Mouse (Mus musculus) CH12.LX (cell line): ENCODE results near the gene Zfp946. TPM values are rescaled to one million over a fixed set of nuclear protein-coding genes. Genes with fewer than 3 reads are reported as not detected.
A peak's percentile ranks its signal among the peaks of the same experiment; 100 is the strongest.

Source experiments
- DNase-seq: peaks from one replicate; pipeline ENCODE4 v3.0.0-alpha.2; 2013; ENCODE audit errors: extremely low read depth
- H3K27ac ChIP-seq: 2 replicates; pipeline ENCODE4 v1.5.1; 2012; ENCODE audit warnings: low read depth, mild to moderate bottlenecking, control low read depth, moderate library complexity; ENCODE audit not compliant: insufficient read depth
- H3K27me3 ChIP-seq: replicated peaks from 2 replicates; pipeline ENCODE3; 2012; ENCODE audit warnings: inconsistent platforms
- H3K36me3 ChIP-seq, 2 experiments: replicated peaks in 1 of 2; 2 replicates each; pipeline versions ENCODE3 to v1.6.1; 2012; ENCODE audit warnings: inconsistent platforms in 1 of 2, low read length in 1 of 2, mild to moderate bottlenecking in 1 of 2, mixed read lengths in 1 of 2, moderate library complexity in 1 of 2; ENCODE audit not compliant: control insufficient read depth in 1 of 2, insufficient read depth in 1 of 2
- H3K4me1 ChIP-seq, 2 experiments: 2 replicates each; pipeline ENCODE4 v1.6.1; 2012; ENCODE audit warnings: inconsistent platforms in 1 of 2, moderate library complexity in 1 of 2; ENCODE audit not compliant: insufficient read depth in 2 of 2, control insufficient read depth in 1 of 2
- H3K4me2 ChIP-seq: 2 replicates; pipeline ENCODE4 v1.6.1; 2012; ENCODE audit warnings: low read depth, mild to moderate bottlenecking, control low read depth; ENCODE audit not compliant: poor library complexity, insufficient read depth, severe bottlenecking
- H3K4me3 ChIP-seq, 3 experiments: fragments of 150-350 bp in 1 of 3; sonication (generic) in 1 of 3; replicated peaks in 1 of 3; 2 replicates each; pipeline versions ENCODE3 to v1.5.1; 2011 to 2012; ENCODE audit warnings: low read depth in 2 of 3, low read length in 2 of 3, mild to moderate bottlenecking in 2 of 3, moderate library complexity in 2 of 3, control low read depth in 1 of 3, improper control_type of control experiment in 1 of 3, inconsistent platforms in 1 of 3, mixed read lengths in 1 of 3; ENCODE audit not compliant: poor library complexity in 1 of 3
- H3K79me2 ChIP-seq: replicated peaks from 2 replicates; pipeline ENCODE4 v1.6.1; 2012; ENCODE audit warnings: mild to moderate bottlenecking, moderate library complexity; ENCODE audit not compliant: control insufficient read depth, poor library complexity, insufficient read depth, severe bottlenecking; ENCODE audit errors: extremely low read depth
- H3K9ac ChIP-seq: 2 replicates; pipeline ENCODE4 v1.6.1; 2012; ENCODE audit warnings: low read depth, mild to moderate bottlenecking, control low read depth, moderate library complexity; ENCODE audit not compliant: insufficient read depth
- H3K9me3 ChIP-seq: replicated peaks from 2 replicates; pipeline ENCODE3; 2012; ENCODE audit warnings: low read length, inconsistent platforms, mixed read lengths
- CTCF ChIP-seq, 2 experiments: IDR thresholded peaks in 1 of 2; conservative IDR thresholded peaks in 1 of 2; 2 replicates each; pipeline ENCODE4 v1.5.1; 2011 to 2012; ENCODE audit warnings: low read depth in 2 of 2, low read length in 2 of 2, improper control_type of control experiment in 1 of 2, inconsistent platforms in 1 of 2, mild to moderate bottlenecking in 1 of 2, moderate library complexity in 1 of 2
- E2F4 ChIP-seq: IDR thresholded peaks from 2 replicates; pipeline ENCODE4 v1.6.1; 2011; ENCODE audit warnings: low read depth, low read length, improper control_type of control experiment; ENCODE audit not compliant: insufficient replicate concordance
- ELF1 ChIP-seq: IDR thresholded peaks from 2 replicates; pipeline ENCODE4 v1.6.1; 2014; ENCODE audit warnings: low read depth, mild to moderate bottlenecking, inconsistent platforms, low read length, improper control_type of control experiment
- EP300 ChIP-seq: IDR thresholded peaks from 2 replicates; pipeline ENCODE4 v1.6.1; 2011; ENCODE audit warnings: low read length, improper control_type of control experiment
- ETS1 ChIP-seq: conservative IDR thresholded peaks from 2 replicates; pipeline ENCODE4 v1.6.1; 2012; ENCODE audit warnings: low read depth, mild to moderate bottlenecking, inconsistent platforms, low read length, improper control_type of control experiment, moderate library complexity
- GABPA ChIP-seq: IDR thresholded peaks from 2 replicates; pipeline ENCODE4 v1.6.1; 2012; ENCODE audit warnings: low read depth, low read length, improper control_type of control experiment, inconsistent platforms; ENCODE audit not compliant: insufficient replicate concordance
- HCFC1 ChIP-seq: IDR thresholded peaks from 2 replicates; pipeline ENCODE4 v1.6.1; 2012; ENCODE audit warnings: low read depth, mild to moderate bottlenecking, inconsistent platforms, low read length, improper control_type of control experiment
- IRF4 ChIP-seq: IDR thresholded peaks from 2 replicates; pipeline ENCODE4 v1.6.1; 2014; ENCODE audit warnings: low read depth, mild to moderate bottlenecking, inconsistent platforms, low read length, improper control_type of control experiment
- JUN ChIP-seq: IDR thresholded peaks from 2 replicates; pipeline ENCODE4 v1.6.1; 2011; ENCODE audit warnings: low read depth, mild to moderate bottlenecking, low read length, improper control_type of control experiment, moderate library complexity; ENCODE audit not compliant: insufficient read depth
- KAT2A ChIP-seq: IDR thresholded peaks from 2 replicates; pipeline ENCODE4 v1.6.1; 2012; ENCODE audit warnings: low read length, improper control_type of control experiment, inconsistent platforms; ENCODE audit not compliant: insufficient replicate concordance
- MAFK ChIP-seq: IDR thresholded peaks from 2 replicates; pipeline ENCODE4 v1.6.1; 2011; ENCODE audit warnings: low read length, improper control_type of control experiment; ENCODE audit not compliant: insufficient replicate concordance
- MAX ChIP-seq: IDR thresholded peaks from 2 replicates; pipeline ENCODE4 v1.6.1; 2011; ENCODE audit warnings: low read length, improper control_type of control experiment
- MEF2A ChIP-seq: IDR thresholded peaks from 2 replicates; pipeline ENCODE4 v1.6.1; 2014; ENCODE audit warnings: low read depth, mild to moderate bottlenecking, inconsistent platforms, low read length, improper control_type of control experiment, borderline replicate concordance
- MXI1 ChIP-seq: IDR thresholded peaks from 2 replicates; pipeline ENCODE4 v1.6.1; 2011; ENCODE audit warnings: mild to moderate bottlenecking, low read depth, low read length, improper control_type of control experiment
- MYC ChIP-seq: IDR thresholded peaks from 2 replicates; pipeline ENCODE4 v1.6.1; 2011; ENCODE audit warnings: low read depth, mild to moderate bottlenecking, improper control_type of control experiment, low read length
- NRF1 ChIP-seq: IDR thresholded peaks from 2 replicates; pipeline ENCODE4 v1.6.1; 2014; ENCODE audit warnings: low read depth, mild to moderate bottlenecking, inconsistent platforms, low read length, improper control_type of control experiment, moderate library complexity
- PAX5 ChIP-seq: IDR thresholded peaks from 2 replicates; pipeline ENCODE4 v1.6.1; 2012; ENCODE audit warnings: low read length, inconsistent platforms, mixed read lengths
- POLR2A ChIP-seq: IDR thresholded peaks from 2 replicates; pipeline ENCODE4 v1.6.1; 2011; ENCODE audit warnings: low read depth, mild to moderate bottlenecking, improper control_type of control experiment, low read length
- RAD21 ChIP-seq: IDR thresholded peaks from 2 replicates; pipeline ENCODE4 v1.6.1; 2011; ENCODE audit warnings: low read depth, mild to moderate bottlenecking, low read length, improper control_type of control experiment, moderate library complexity
- RCOR1 ChIP-seq: conservative IDR thresholded peaks from 2 replicates; pipeline ENCODE4 v1.6.1; 2012; ENCODE audit warnings: low read depth, mild to moderate bottlenecking, inconsistent platforms, low read length, improper control_type of control experiment
- SIN3A ChIP-seq: IDR thresholded peaks from 2 replicates; pipeline ENCODE4 v1.6.1; 2012; ENCODE audit warnings: low read length, improper control_type of control experiment, inconsistent platforms
- SMC3 ChIP-seq: IDR thresholded peaks from 2 replicates; pipeline ENCODE4 v1.6.1; 2011; ENCODE audit warnings: low read depth, low read length, improper control_type of control experiment
- TBP ChIP-seq: conservative IDR thresholded peaks from 2 replicates; pipeline ENCODE4 v1.6.1; 2011; ENCODE audit warnings: low read depth, low read length, improper control_type of control experiment
- UBTF ChIP-seq: IDR thresholded peaks from 2 replicates; pipeline ENCODE4 v1.6.1; 2012; ENCODE audit warnings: low read depth, mild to moderate bottlenecking, inconsistent platforms, low read length, improper control_type of control experiment, moderate library complexity
- USF1 ChIP-seq: IDR thresholded peaks from 2 replicates; pipeline ENCODE4 v1.6.1; 2014; ENCODE audit warnings: low read depth, mild to moderate bottlenecking, inconsistent platforms, low read length, improper control_type of control experiment
- USF2 ChIP-seq: conservative IDR thresholded peaks from 2 replicates; pipeline ENCODE4 v1.6.1; 2011; ENCODE audit warnings: low read depth, low read length, improper control_type of control experiment
- ZC3H11A ChIP-seq: IDR thresholded peaks from 2 replicates; pipeline ENCODE4 v1.6.1; 2012; ENCODE audit warnings: low read depth, mild to moderate bottlenecking, inconsistent platforms, low read length, improper control_type of control experiment
- ZKSCAN1 ChIP-seq: IDR thresholded peaks from 2 replicates; pipeline ENCODE4 v1.6.1; 2012; ENCODE audit warnings: low read depth, inconsistent platforms, low read length, improper control_type of control experiment, borderline replicate concordance
- ZMIZ1 ChIP-seq: IDR thresholded peaks from 2 replicates; pipeline ENCODE4 v1.6.1; 2012; ENCODE audit warnings: low read depth, mild to moderate bottlenecking, inconsistent platforms, low read length, improper control_type of control experiment
- ZNF384 ChIP-seq: IDR thresholded peaks from 2 replicates; pipeline ENCODE4 v1.6.1; 2012; ENCODE audit warnings: low read depth, low read length, improper control_type of control experiment, inconsistent platforms
- dilution Hi-C: fragments of 300-500 bp; cut with MboI; formaldehyde crosslinking; loops from 2 replicates; pipeline ENCODE4 v1.14.3; 2020; ENCODE audit warnings: low sequenced_read_pairs; ENCODE audit not compliant: extremely low pct_unique_long_range_greater_than_20kb, extremely low pct_ligation_motif_present
- in situ Hi-C: fragments of 300-500 bp; cut with MboI; formaldehyde crosslinking; loops from 3 replicates; pipeline ENCODE4 v1.14.3; 2019; ENCODE audit warnings: low sequenced_read_pairs, low pct_ligation_motif_present, low pct_unique_long_range_greater_than_20kb, mixed read lengths
- polyA plus RNA-seq: library from polyadenylated mRNA; unstranded; fragments of >175 nt; gene quantifications from 2 replicates; pipeline ENCODE4 v1.2.1, GENCODE M21; 2012; ENCODE audit warnings: low read depth; ENCODE audit not compliant: insufficient read length
- total RNA-seq, 2 experiments: library from RNA; depleted of rRNA; stranded (reverse); fragments of 300-350 nt in 1 of 2; fragments of >200 nt in 1 of 2; gene quantifications; 2 replicates each; pipeline ENCODE4 v1.2.3; 2012 to 2014

The Zfp946 gene
- total and polyA plus RNA-seq, 3 experiments, result 1.9 to 7.1 (median 5.9) TPM

GRCm38 (mm10) chr17:22424636-22425354, 773 bp downstream of the Zfp946 start:
- Histone ChIP-seq H3K4me2 (peak overlapping the region; percentile 55; the same call in 1 of the 2 replicates), H3K4me1 (peaks cover 0 to 21% of the 10 kb centered on the region in 2 experiments; a peak in 2 of 4 replicates), H3K36me3 (peaks cover 0 to under 1% of the 10 kb centered on the region in 2 experiments), H3K27ac (no peak overlapping the region), H3K9ac (peak overlapping the region; percentile 76; the same call in 1 of the 2 replicates), H3K4me3 (peak overlapping the region; percentile 30 to 90 (median 65)), H3K79me2 (no peaks in the 10 kb centered on the region), H3K27me3 (no peaks in the 10 kb centered on the region), H3K9me3 (no peaks in the 10 kb centered on the region)
- dilution Hi-C loops (no loop called here), in situ Hi-C loops (loop anchor here (25.0 kb wide), 1 partner anchor 337 kb away; no protein-coding TSS in a partner anchor)
- DNase-seq, result peak; percentile 27
- TF ChIP-seq ETS1 (no peak), HCFC1 (no peak), ELF1 (peak; percentile 50), ZNF384 (peak; percentile 67), ZKSCAN1 (no peak), MYC (no peak), EP300 (no peak), POLR2A (no peak), SIN3A (no peak), UBTF (no peak), USF2 (no peak), USF1 (no peak), NRF1 (no peak), JUN (no peak), KAT2A (no peak)

- H3K79me2 ChIP-seq, result no peaks in the 10 kb centered on the region
- no peaks in the 10 kb centered on the region for H3K27me3 ChIP-seq
- no peak overlapping the region for H3K27ac ChIP-seq
- no peaks in the 10 kb centered on the region for H3K9me3 ChIP-seq
- TF ChIP-seq ZMIZ1, result no peak
- no peak for TF ChIP-seq SMC3
- no peak for TF ChIP-seq MAX
- TF ChIP-seq MAFK, result no peak
- TF ChIP-seq GABPA, result no peak
- no peak for TF ChIP-seq MEF2A
- no peak for TF ChIP-seq PAX5
- TF ChIP-seq ZC3H11A, result no peak
- no peak for TF ChIP-seq RCOR1
- no peak for TF ChIP-seq CTCF (conservative IDR thresholded peaks at IDR 0.05 in 1 of 2, IDR thresholded peaks at IDR 0.05 in 1 of 2; ENCODE audit: low read depth in 2 of 2, low read length in 2 of 2)
- TF ChIP-seq HCFC1, result no peak
- TF ChIP-seq KAT2A, result no peak
- TF ChIP-seq TBP, result no peak
- TF ChIP-seq MXI1, result no peak
- no peak for TF ChIP-seq NRF1
- no peak for TF ChIP-seq IRF4
- no peak for TF ChIP-seq USF2
- no peak for TF ChIP-seq E2F4
- no peak for TF ChIP-seq RAD21
- H3K4me1 ChIP-seq, result no peaks in the 10 kb centered on the region
- DNase-seq, result no peak
- dilution Hi-C loops (no loop called here), in situ Hi-C loops (no loop called here)
- H3K9ac ChIP-seq, result no peak overlapping the region
- peaks cover 2 to 23% of the 10 kb centered on the region in 2 experiments for H3K36me3 ChIP-seq
- H3K4me3 ChIP-seq, result no peak overlapping the region
- H3K4me2 ChIP-seq, result no peak overlapping the region
These were observed 23.7 kb downstream of the Zfp946 start for GRCm38 (mm10) chr17:22447684-22448083.
